Mouse (Mus musculus) hindbrain, embryonic 16.5 days (tissue): ENCODE results near the gene Zfp641. TPM values are rescaled to one million over a fixed set of nuclear protein-coding genes. Genes with fewer than 3 reads are reported as not detected.

Experiments used
- ATAC-seq: fragments of 200-750 bp; cut with Nextera tagmentation; 2 replicates; pipeline ENCODE4 v1.8.0; 2017; ENCODE audit warnings: moderate TSS enrichment, moderate library complexity
- H3K27ac ChIP-seq: fragments of 300-500 bp; sonication (generic); 2 replicates; pipeline ENCODE4 v1.5.1; 2014; ENCODE audit warnings: low read depth, mild to moderate bottlenecking, control low read depth, low read length, moderate library complexity
- H3K27me3 ChIP-seq: fragments of 300-500 bp; sonication (generic); replicated peaks from 2 replicates; pipeline ENCODE4 v1.6.1; 2014; ENCODE audit warnings: low read length; ENCODE audit not compliant: control insufficient read depth, insufficient read depth
- H3K36me3 ChIP-seq: fragments of 300-500 bp; sonication (generic); 2 replicates; pipeline ENCODE4 v1.6.1; 2014; ENCODE audit warnings: mild to moderate bottlenecking, low read length, moderate library complexity, mixed read lengths; ENCODE audit not compliant: control insufficient read depth, insufficient read depth
- H3K4me1 ChIP-seq: fragments of 300-500 bp; sonication (generic); 2 replicates; pipeline ENCODE4 v1.6.1; 2014; ENCODE audit warnings: low read depth, low read length; ENCODE audit not compliant: control insufficient read depth, insufficient read depth
- H3K4me2 ChIP-seq: fragments of 300-500 bp; sonication (generic); 2 replicates; pipeline ENCODE4 v1.6.1; 2014; ENCODE audit warnings: mild to moderate bottlenecking, low read length, control low read depth, moderate library complexity
- H3K4me3 ChIP-seq: fragments of 300-500 bp; sonication (generic); 2 replicates; pipeline ENCODE4 v1.5.1; 2014; ENCODE audit warnings: mild to moderate bottlenecking, low read length, control low read depth, moderate library complexity
- H3K9ac ChIP-seq: fragments of 300-500 bp; sonication (generic); 2 replicates; pipeline ENCODE4 v1.6.1; 2014; ENCODE audit warnings: low read depth, mild to moderate bottlenecking, control low read depth, low read length, moderate library complexity
- H3K9me3 ChIP-seq: fragments of 300-500 bp; sonication (generic); 2 replicates; pipeline ENCODE4 v1.6.1; 2014; ENCODE audit warnings: mild to moderate bottlenecking, low read length, moderate library complexity; ENCODE audit not compliant: control insufficient read depth
- WGBS: fragments of 180-500 bp; shearing (Covaris S2); extraction: QIAGEN DNeasy Blood & Tissue Kit; methylation state at CpG from one replicate; pipeline ENCODE4 v1.1.7; 2014; 5-methylcytosine and 5-hydroxymethylcytosine counted together
- polyA plus RNA-seq: library from polyadenylated mRNA; unstranded; fragments of >200 nt; fragmentation: Nextera tagmentation; extraction: Ambion mirVana; gene quantifications from 2 replicates; pipeline ENCODE4 v1.2.1, GENCODE M21; 2015

The Zfp641 gene
- polyA plus RNA-seq, 1 experiment from 2014 or later = 11.2 TPM

DNA sequence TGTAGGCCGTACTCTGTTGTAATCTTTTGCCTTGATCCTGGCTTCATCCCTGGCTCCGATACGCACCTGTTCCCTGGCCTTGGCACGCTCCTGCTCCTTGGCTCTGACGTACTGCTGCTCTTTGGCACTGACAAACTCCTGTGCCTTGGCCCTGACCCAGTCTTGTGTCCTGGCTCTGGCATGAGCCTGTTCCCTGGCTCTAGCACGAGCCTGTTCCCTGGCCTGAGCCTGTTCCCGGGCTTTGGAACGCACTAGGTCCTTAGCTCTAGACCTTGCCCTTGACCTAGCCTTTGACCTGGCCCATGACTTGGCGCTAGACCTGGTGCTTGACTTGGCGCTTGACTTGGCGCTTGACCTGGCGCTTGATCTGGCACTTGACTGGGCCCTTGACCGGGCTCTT lies 39.7 kb downstream of the Zfp641 start:
- Histone ChIP-seq H3K4me3 (no peak overlapping the region), H3K36me3 (no peaks in the 10 kb centered on the region), H3K4me2 (no peak overlapping the region), H3K27me3 (no peaks in the 10 kb centered on the region), H3K9ac (no peak overlapping the region), H3K9me3 (no peaks in the 10 kb centered on the region), H3K27ac (no peak overlapping the region), H3K4me1 (no peaks in the 10 kb centered on the region)
- no peak for ATAC-seq
- 90% methylated on average over 13 of the region's 13 CpGs for WGBS

Other genes starting within 250 kb of the Zfp641 start
- 99.4 and 106 TPM in 2 replicates for gene Pfkm, start 203.6 kb downstream of the Zfp641 start, polyA plus RNA-seq
- gene Senp1, start 202.4 kb downstream of the Zfp641 start, polyA plus RNA-seq = 17.3 and 18.9 TPM in 2 replicates
- gene Asb8, start 130.5 kb downstream of the Zfp641 start, polyA plus RNA-seq = 61.0 and 64.4 TPM in 2 replicates
- 130 and 139 TPM in 2 replicates for gene Ccdc184, start 129.0 kb downstream of the Zfp641 start, polyA plus RNA-seq
- gene Olfr288, start 100.6 kb downstream of the Zfp641 start, polyA plus RNA-seq = not detected in 2 replicates
- gene Gm44579, start 75.2 kb downstream of the Zfp641 start, polyA plus RNA-seq = not detected in 2 replicates
- 0.42 and 1.0 TPM in 2 replicates for gene Olfr287, start 75.1 kb downstream of the Zfp641 start, polyA plus RNA-seq
- not detected in 2 replicates for gene Olfr286, start 61.7 kb downstream of the Zfp641 start, polyA plus RNA-seq
- not detected in 2 replicates for gene H1fnt, start 38.9 kb downstream of the Zfp641 start, polyA plus RNA-seq
- not detected in 2 replicates for gene Olfr285, start 21.2 kb upstream of the Zfp641 start, polyA plus RNA-seq
- not detected in 2 replicates for gene Olfr284, start 44.8 kb upstream of the Zfp641 start, polyA plus RNA-seq
- gene Olfr283, start 84.8 kb upstream of the Zfp641 start, polyA plus RNA-seq = not detected in 2 replicates
- gene Olfr282, start 135.1 kb upstream of the Zfp641 start, polyA plus RNA-seq = not detected in 2 replicates
- not detected in 2 replicates for gene Olfr281, start 156.4 kb upstream of the Zfp641 start, polyA plus RNA-seq
- not detected in 2 replicates for gene OR5BS1P, start 173.7 kb upstream of the Zfp641 start, polyA plus RNA-seq
- not detected in 2 replicates for gene Lalba, start 186.6 kb upstream of the Zfp641 start, polyA plus RNA-seq
- not detected in 2 replicates for gene Olfr279, start 196.2 kb upstream of the Zfp641 start, polyA plus RNA-seq
- gene Kansl2, start 238.1 kb upstream of the Zfp641 start, polyA plus RNA-seq = 90.4 and 102 TPM in 2 replicates